Mouse (Mus musculus) megakaryocyte, embryonic 14.5 days (primary cell): Measurements from ENCODE around the gene Zyg11b.

ENCODE experiments used
- FLI1 ChIP-seq: IDR thresholded peaks from 2 replicates; pipeline ENCODE4 v1.6.1; 2012; ENCODE audit warnings: low read length, inconsistent platforms, mixed read lengths
- GATA1 ChIP-seq: IDR thresholded peaks from 3 replicates; pipeline ENCODE4 v1.6.1; 2012; ENCODE audit warnings: mixed read lengths, low read length, inconsistent platforms, borderline replicate concordance

GRCm38 (mm10) chr4:108302296-108302890 is 1.5 kb upstream of the Zyg11b start:
- TF ChIP-seq GATA1 (no peak), FLI1 (no peak)
